Mouse (Mus musculus): ENCODE measurements at regions not wholly inside any gene's neighbourhood (a gene's known extent, or its start where the extent isn't known, plus 50 kb on each side); places are given as distances from the start of the nearest gene placed in this dataset.

- DNase-seq, result no peak
Observed at GRCm38 (mm10) chr2:12049386-12049785, 252.3 kb downstream of the Itga8 start.

GRCm38 (mm10) chr2:12049972-12050371 is 251.8 kb downstream of the Itga8 start:
- no peak for DNase-seq

- no peak for DNase-seq
Observed at GRCm38 (mm10) chr2:12053404-12054164, 248.1 kb downstream of the Itga8 start.

- DNase-seq, result no peak
Observed at GRCm38 (mm10) chr2:12054165-12054500, 247.6 kb downstream of the Itga8 start.
